Mouse (Mus musculus) limb, embryonic 14.5 days (tissue): ENCODE measurements around the gene Pfkfb4. TPM values are rescaled to one million over a fixed set of nuclear protein-coding genes. Genes with fewer than 3 reads are reported as not detected.

Experiments
- ATAC-seq: fragments of 200-750 bp; cut with Nextera tagmentation; 2 replicates; pipeline ENCODE4 v1.8.0; 2017; ENCODE audit warnings: low read depth, moderate number of reproducible peaks, moderate TSS enrichment; ENCODE audit not compliant: low FRiP score
- DNase-seq: peaks from one replicate; pipeline ENCODE4 v3.0.0-alpha.2; 2015; ENCODE audit warnings: low spot score
- H3K27ac ChIP-seq: fragments of 300-500 bp; sonication (generic); replicated peaks from 2 replicates; pipeline ENCODE4 v1.5.1; 2014; ENCODE audit warnings: low read depth, mild to moderate bottlenecking, low read length, moderate library complexity, mixed read lengths
- H3K27me3 ChIP-seq: fragments of 300-500 bp; sonication (generic); 2 replicates; pipeline ENCODE4 v1.6.1; 2014; ENCODE audit warnings: low read length, mixed read lengths; ENCODE audit not compliant: control insufficient read depth, insufficient read depth
- H3K36me3 ChIP-seq: fragments of 300-500 bp; sonication (generic); 2 replicates; pipeline ENCODE4 v1.6.1; 2014; ENCODE audit warnings: mild to moderate bottlenecking, low read length, moderate library complexity, mixed read lengths; ENCODE audit not compliant: control insufficient read depth, insufficient read depth
- H3K4me1 ChIP-seq: fragments of 300-500 bp; sonication (generic); 2 replicates; pipeline ENCODE4 v1.6.1; 2014; ENCODE audit warnings: antibody characterized with exemption, low read length, mixed read lengths; ENCODE audit not compliant: control insufficient read depth, insufficient read depth
- H3K4me2 ChIP-seq: fragments of 300-500 bp; sonication (generic); replicated peaks from 2 replicates; pipeline ENCODE4 v1.6.1; 2014; ENCODE audit warnings: low read depth, mild to moderate bottlenecking, low read length, moderate library complexity; ENCODE audit not compliant: severe bottlenecking
- H3K4me3 ChIP-seq: fragments of 300-500 bp; sonication (generic); replicated peaks from 2 replicates; pipeline ENCODE4 v1.5.1; 2014; ENCODE audit warnings: low read length
- H3K9ac ChIP-seq: fragments of 300-500 bp; sonication (generic); 2 replicates; pipeline ENCODE4 v1.6.1; 2014; ENCODE audit warnings: mild to moderate bottlenecking, low read depth, low read length, moderate library complexity; ENCODE audit not compliant: severe bottlenecking
- H3K9me3 ChIP-seq: fragments of 300-500 bp; sonication (generic); 2 replicates; pipeline ENCODE4 v1.6.1; 2016; ENCODE audit warnings: low read length; ENCODE audit not compliant: control insufficient read depth
- POLR2A ChIP-seq: fragments of 200-500 bp; IDR thresholded peaks from 2 replicates; pipeline ENCODE4 v1.8.0; 2012; ENCODE audit warnings: inconsistent platforms, mild to moderate bottlenecking, moderate library complexity, borderline replicate concordance; ENCODE audit not compliant: insufficient read depth, insufficient read length; ENCODE audit errors: extremely low read depth
- WGBS: fragments of 180-500 bp; shearing (Covaris S2); extraction: QIAGEN DNeasy Blood & Tissue Kit; methylation state at CpG from one replicate; pipeline ENCODE4 v1.1.7; 2014; 5-methylcytosine and 5-hydroxymethylcytosine counted together
- polyA plus RNA-seq, 2 experiments: library from polyadenylated mRNA; depleted of rRNA in 1 of 2; stranded (reverse) in 1 of 2; unstranded in 1 of 2; fragments of >200 nt; fragmentation: Nextera tagmentation in 1 of 2; extraction: Ambion mirVana in 1 of 2; gene quantifications; 2 replicates each; pipeline versions ENCODE4 v1.2.1 to v1.2.3; 2012 to 2014

The Pfkfb4 gene
- polyA plus RNA-seq, 2 experiments: 9.1 to 14.5 TPM

- no peaks in the 10 kb centered on the region for H3K9me3 ChIP-seq
- TF ChIP-seq POLR2A: no peak
- DNase-seq: no peak
- no peak overlapping the region for H3K4me2 ChIP-seq
- H3K36me3 ChIP-seq: no peaks in the 10 kb centered on the region
- H3K4me3 ChIP-seq: no peak overlapping the region
- no peak overlapping the region for H3K27ac ChIP-seq
- no peak for ATAC-seq
- no peak overlapping the region for H3K9ac ChIP-seq
- no peaks in the 10 kb centered on the region for H3K27me3 ChIP-seq
- 92% methylated on average over 3 of the region's 3 CpGs for WGBS
- no peaks in the 10 kb centered on the region for H3K4me1 ChIP-seq
Observed at GRCm38 (mm10) chr9:109028421-109028820, 36.8 kb downstream of the Pfkfb4 start.

GRCm38 (mm10) chr9:109028919-109029318, 37.3 kb downstream of the Pfkfb4 start:
- DNase-seq: no peak
- Histone ChIP-seq H3K9ac (no peak overlapping the region), H3K4me1 (no peaks in the 10 kb centered on the region), H3K9me3 (no peaks in the 10 kb centered on the region), H3K27me3 (no peaks in the 10 kb centered on the region), H3K36me3 (no peaks in the 10 kb centered on the region), H3K4me2 (no peak overlapping the region), H3K4me3 (no peak overlapping the region), H3K27ac (no peak overlapping the region)
- WGBS: 68% methylated on average over 5 of the region's 5 CpGs
- ATAC-seq: no peak
- TF ChIP-seq POLR2A: no peak

GRCm38 (mm10) chr9:109030312-109030711, 38.7 kb downstream of the Pfkfb4 start:
- WGBS: 72% methylated on average over 3 of the region's 3 CpGs
- H3K4me2 ChIP-seq: no peak overlapping the region
- no peaks in the 10 kb centered on the region for H3K9me3 ChIP-seq
- H3K36me3 ChIP-seq: no peaks in the 10 kb centered on the region
- no peak overlapping the region for H3K9ac ChIP-seq
- no peak for TF ChIP-seq POLR2A
- H3K4me1 ChIP-seq: no peaks in the 10 kb centered on the region
- DNase-seq (no peak), ATAC-seq (no peak)
- no peak overlapping the region for H3K27ac ChIP-seq
- no peaks in the 10 kb centered on the region for H3K27me3 ChIP-seq
- no peak overlapping the region for H3K4me3 ChIP-seq

DNA sequence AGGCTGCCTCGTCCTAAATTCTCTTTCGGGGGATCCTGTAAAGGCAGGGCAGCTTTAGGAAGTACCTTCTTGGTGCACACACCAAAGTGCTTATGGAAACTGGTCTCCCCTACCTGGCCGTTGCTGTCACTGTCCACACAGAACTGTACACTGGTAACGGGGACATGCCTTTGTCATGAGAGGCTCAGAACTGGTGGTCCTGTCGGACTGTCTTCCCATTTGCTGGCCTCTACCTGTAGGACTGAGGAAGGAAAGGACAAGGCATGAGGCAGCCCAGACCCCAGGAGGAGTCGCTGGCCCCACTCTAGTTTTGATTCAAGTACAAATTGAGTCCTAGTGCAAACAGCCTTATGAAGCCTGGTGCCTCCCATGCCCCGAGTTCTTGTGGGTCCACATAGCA, 39.4 kb downstream of the Pfkfb4 start:
- DNase-seq (no peak), ATAC-seq (no peak)
- H3K36me3 ChIP-seq: no peaks in the 10 kb centered on the region
- no peak overlapping the region for H3K4me3 ChIP-seq
- 90% methylated on average over 7 of the region's 7 CpGs for WGBS
- no peaks in the 10 kb centered on the region for H3K9me3 ChIP-seq
- no peak overlapping the region for H3K9ac ChIP-seq
- no peaks in the 10 kb centered on the region for H3K27me3 ChIP-seq
- no peak overlapping the region for H3K4me2 ChIP-seq
- no peaks in the 10 kb centered on the region for H3K4me1 ChIP-seq
- H3K27ac ChIP-seq: no peak overlapping the region
- TF ChIP-seq POLR2A: no peak

- no peak overlapping the region for H3K4me3 ChIP-seq
- TF ChIP-seq POLR2A: no peak
- ATAC-seq: no peak
- H3K9me3 ChIP-seq: no peaks in the 10 kb centered on the region
- no peak overlapping the region for H3K27ac ChIP-seq
- no peaks in the 10 kb centered on the region for H3K36me3 ChIP-seq
- no peaks in the 10 kb centered on the region for H3K27me3 ChIP-seq
- H3K9ac ChIP-seq: no peak overlapping the region
- WGBS: 77% methylated on average over 8 of the region's 8 CpGs
- H3K4me2 ChIP-seq: no peak overlapping the region
- H3K4me1 ChIP-seq: no peaks in the 10 kb centered on the region
- no peak for DNase-seq
Observed at GRCm38 (mm10) chr9:109031686-109032085, 40.1 kb downstream of the Pfkfb4 start.

DNA sequence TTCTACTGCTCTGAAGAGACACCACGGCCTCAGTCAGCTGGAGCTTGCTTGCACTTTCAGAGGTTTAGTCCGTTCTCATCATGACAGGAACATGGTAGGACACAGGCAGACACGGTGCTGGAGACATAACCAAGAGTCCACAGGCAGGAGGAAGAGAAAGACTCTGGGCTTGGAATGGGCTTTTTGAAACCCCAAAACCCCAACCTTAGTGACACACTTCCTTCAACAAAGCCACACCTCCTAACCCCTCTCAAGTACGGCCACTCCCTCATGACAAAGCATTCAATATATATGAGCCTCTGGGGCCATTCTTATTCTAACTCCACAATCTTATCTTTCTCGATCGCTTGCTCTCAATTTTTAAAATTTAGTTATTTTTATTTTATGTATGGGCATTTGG, 40.9 kb downstream of the Pfkfb4 start:
- 87% methylated on average over 6 of the region's 6 CpGs for WGBS
- no peak for TF ChIP-seq POLR2A
- Histone ChIP-seq H3K27me3 (no peaks in the 10 kb centered on the region), H3K27ac (no peak overlapping the region), H3K4me2 (no peak overlapping the region), H3K36me3 (no peaks in the 10 kb centered on the region), H3K4me1 (no peaks in the 10 kb centered on the region), H3K4me3 (no peak overlapping the region), H3K9me3 (no peaks in the 10 kb centered on the region), H3K9ac (no peak overlapping the region)
- ATAC-seq: no peak
- DNase-seq: no peak
